Mouse (Mus musculus) thymus, adult 2 months (tissue): Measurements from ENCODE around the gene Cadm4.

Experiments
- CTCF ChIP-seq: fragments of 200-500 bp; IDR thresholded peaks from 2 replicates; pipeline ENCODE4 v1.5.1; 2012; ENCODE audit warnings: mild to moderate bottlenecking, control low read depth, low read length, moderate library complexity, borderline replicate concordance; ENCODE audit not compliant: control insufficient read depth, poor library complexity, insufficient read depth; ENCODE audit errors: extremely low read depth
- POLR2A ChIP-seq: fragments of 200-500 bp; IDR thresholded peaks from 2 replicates; pipeline ENCODE4 v1.6.1; 2012; ENCODE audit warnings: mild to moderate bottlenecking, low read length, control low read depth, moderate library complexity; ENCODE audit not compliant: control insufficient read depth, poor library complexity, insufficient read depth; ENCODE audit errors: extremely low read depth

GRCm38 (mm10) chr7:24451855-24452311 is 29.9 kb upstream of the Cadm4 start, which contains the start of gene Irgc1:
- TF ChIP-seq POLR2A (no peak), CTCF (no peak)
